Mouse (Mus musculus): ENCODE measurements at regions not wholly inside any gene's neighbourhood (a gene's known extent, or its start where the extent isn't known, plus 50 kb on each side); places are given as distances from the start of the nearest gene placed in this dataset.

DNA sequence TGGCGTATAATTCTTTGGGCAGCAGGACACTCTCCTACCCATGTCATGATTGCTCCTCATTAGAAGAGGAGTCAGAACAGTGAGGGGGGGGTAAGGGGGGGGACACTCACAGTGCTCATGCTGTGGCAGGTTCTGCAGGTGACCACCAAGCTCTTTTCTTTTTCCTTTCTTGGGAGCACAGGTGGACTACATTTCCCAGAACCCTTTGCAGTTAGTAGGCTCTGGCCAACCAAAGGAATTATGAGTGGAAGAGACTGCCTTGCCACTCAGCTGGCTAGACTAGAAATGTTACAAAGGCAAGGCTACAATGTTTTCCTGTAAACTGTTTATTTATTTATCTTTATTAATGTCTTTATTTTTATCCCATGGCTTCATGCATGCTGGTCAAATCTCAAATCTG, 53.6 kb upstream of the Ifnlr1 start:
- ATAC-seq (ENCODE audit: insufficient read depth, low FRiP score), result no peak
- H3K27ac ChIP-seq (ENCODE audit: low read length), result no peak overlapping the region
- H3K4me3 ChIP-seq (replicated peaks; ENCODE audit: low read length), result no peak overlapping the region
- WGBS, result 94% methylated on average over 1 of the region's 1 CpGs
- no peak overlapping the region for H3K4me2 ChIP-seq (ENCODE audit: low read depth, low read length)
- no peaks in the 10 kb centered on the region for H3K36me3 ChIP-seq (ENCODE audit: control insufficient read depth, insufficient read depth, low read length)
- H3K27me3 ChIP-seq (ENCODE audit: control insufficient read depth, insufficient read depth, low read length), result no peaks in the 10 kb centered on the region
- no peak overlapping the region for H3K9ac ChIP-seq (ENCODE audit: low read length)
- H3K4me1 ChIP-seq (ENCODE audit: control insufficient read depth, insufficient read depth, low read length), result no peaks in the 10 kb centered on the region
- H3K9me3 ChIP-seq (replicated peaks; ENCODE audit: control insufficient read depth, low read length), result no peaks in the 10 kb centered on the region

DNA sequence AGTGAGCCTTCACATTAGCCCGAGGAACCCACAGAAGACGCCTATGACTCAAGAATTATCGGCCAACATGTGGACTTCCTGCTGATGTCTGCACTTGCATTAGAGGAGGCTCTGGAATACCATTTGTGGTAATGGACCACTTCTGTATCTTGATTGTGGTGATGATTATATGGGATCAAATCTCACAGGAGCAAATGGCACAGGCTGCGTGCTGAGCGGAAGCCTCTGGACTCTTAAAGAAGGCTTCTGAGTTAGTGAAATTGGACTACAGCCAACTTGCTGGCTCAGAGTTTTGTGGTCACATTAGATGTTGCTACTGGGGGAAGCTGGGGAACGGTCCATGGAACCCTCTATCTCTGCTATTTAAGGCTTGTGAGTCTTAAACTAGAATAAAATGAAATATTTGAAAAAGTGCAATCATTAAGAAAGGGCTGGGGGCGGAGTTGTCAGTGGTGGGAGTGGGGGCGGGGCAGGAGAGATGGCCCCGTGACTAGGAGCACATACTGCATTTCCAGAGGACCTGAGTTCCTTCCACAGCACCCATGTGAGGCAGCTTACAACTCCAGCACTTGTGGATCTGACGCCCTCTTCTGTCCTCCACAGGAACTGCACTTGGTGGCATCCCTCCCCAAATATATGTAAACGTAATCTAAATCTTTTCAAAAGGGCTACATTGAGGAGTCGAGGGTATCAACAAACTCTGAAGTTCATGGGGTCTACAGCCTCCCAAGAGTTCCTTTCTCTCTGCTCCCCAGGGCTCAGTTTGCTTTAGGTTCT, 56.1 kb upstream of the Ifnlr1 start:
- no peaks in the 10 kb centered on the region for H3K27me3 ChIP-seq (ENCODE audit: control insufficient read depth, insufficient read depth, low read length)
- no peak overlapping the region for H3K4me3 ChIP-seq (replicated peaks; ENCODE audit: low read length)
- ATAC-seq (ENCODE audit: insufficient read depth, low FRiP score), result no peak
- H3K9me3 ChIP-seq (replicated peaks; ENCODE audit: control insufficient read depth, low read length), result no peaks in the 10 kb centered on the region
- H3K36me3 ChIP-seq (ENCODE audit: control insufficient read depth, insufficient read depth, low read length), result no peaks in the 10 kb centered on the region
- no peak overlapping the region for H3K4me2 ChIP-seq (ENCODE audit: low read depth, low read length)
- H3K9ac ChIP-seq (ENCODE audit: low read length), result no peak overlapping the region
- WGBS, result 82% methylated on average over 12 of the region's 12 CpGs
- no peak overlapping the region for H3K27ac ChIP-seq (ENCODE audit: low read length)
- no peaks in the 10 kb centered on the region for H3K4me1 ChIP-seq (ENCODE audit: control insufficient read depth, insufficient read depth, low read length)

DNA sequence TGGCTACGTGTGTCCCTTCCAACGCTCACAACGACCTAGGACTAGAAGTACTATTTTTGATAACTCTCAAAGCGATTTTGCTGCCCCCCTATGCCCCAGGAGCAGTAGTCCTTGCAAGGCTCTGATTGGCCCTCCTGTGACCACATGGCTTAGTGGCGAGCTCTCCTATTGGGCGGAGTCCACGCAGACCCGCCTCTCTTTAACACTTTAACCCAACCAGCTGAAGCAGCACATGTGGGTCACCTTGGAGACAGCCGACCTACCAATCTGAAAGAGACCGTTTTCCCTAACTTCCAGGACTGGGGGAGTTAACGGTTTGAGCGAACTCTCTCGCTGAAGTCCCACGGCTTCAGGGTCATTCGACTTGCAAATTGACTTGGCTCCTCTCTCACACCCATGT, 53.0 kb upstream of the Grhl3 start:
- H3K27ac ChIP-seq (ENCODE audit: low read length), result no peak overlapping the region
- H3K9ac ChIP-seq (ENCODE audit: low read length), result no peak overlapping the region
- H3K27me3 ChIP-seq (ENCODE audit: control insufficient read depth, insufficient read depth, low read length), result no peaks in the 10 kb centered on the region
- no peak overlapping the region for H3K4me2 ChIP-seq (ENCODE audit: low read depth, low read length)
- no peaks in the 10 kb centered on the region for H3K9me3 ChIP-seq (replicated peaks; ENCODE audit: control insufficient read depth, low read length)
- WGBS, result 90% methylated on average over 15 of the region's 15 CpGs
- ATAC-seq (ENCODE audit: insufficient read depth, low FRiP score), result no peak
- H3K4me1 ChIP-seq (ENCODE audit: control insufficient read depth, insufficient read depth, low read length), result peaks cover 6% of the 10 kb centered on the region; the same call in 1 of the 2 replicates
- H3K4me3 ChIP-seq (replicated peaks; ENCODE audit: low read length), result no peak overlapping the region
- H3K36me3 ChIP-seq (ENCODE audit: control insufficient read depth, insufficient read depth, low read length), result no peaks in the 10 kb centered on the region

DNA sequence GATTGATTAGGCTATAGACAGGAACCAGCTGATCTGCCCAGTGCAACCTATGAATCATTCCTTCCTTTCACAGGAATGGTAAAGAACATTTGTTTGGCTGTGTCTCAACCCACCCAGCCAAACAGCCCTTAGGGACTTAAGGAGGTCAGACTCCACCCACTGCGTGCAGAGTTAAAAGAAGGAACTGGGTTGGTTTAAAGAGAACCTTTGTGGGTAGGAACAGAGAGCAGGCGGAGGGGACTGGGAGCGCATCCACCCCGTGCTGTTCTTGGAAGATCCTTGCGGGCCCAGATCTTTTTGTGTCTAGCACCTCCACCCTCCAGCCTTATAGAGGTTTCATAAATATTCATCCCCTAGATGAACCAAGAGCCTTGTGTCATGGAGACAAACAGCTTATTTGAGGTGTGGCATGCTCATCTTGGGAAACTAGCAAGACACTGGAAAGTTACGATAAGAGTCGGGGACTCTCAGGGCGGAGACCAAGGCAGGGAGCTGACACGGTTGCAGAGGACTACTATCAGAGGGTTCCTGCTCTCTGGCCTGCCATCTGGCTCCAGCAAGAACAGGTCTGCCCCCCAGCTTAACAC, 49.8 kb upstream of the Grhl3 start:
- Histone ChIP-seq H3K4me2 (ENCODE audit: low read depth, low read length) (no peak overlapping the region), H3K9ac (ENCODE audit: low read length) (no peak overlapping the region), H3K27ac (ENCODE audit: low read length) (peak overlapping the region; percentile 64), H3K36me3 (ENCODE audit: control insufficient read depth, insufficient read depth, low read length) (no peaks in the 10 kb centered on the region), H3K4me3 (replicated peaks; ENCODE audit: low read length) (no peak overlapping the region), H3K27me3 (ENCODE audit: control insufficient read depth, insufficient read depth, low read length) (no peaks in the 10 kb centered on the region), H3K4me1 (ENCODE audit: control insufficient read depth, insufficient read depth, low read length) (peaks cover 6% of the 10 kb centered on the region; the same call in 1 of the 2 replicates), H3K9me3 (replicated peaks; ENCODE audit: control insufficient read depth, low read length) (no peaks in the 10 kb centered on the region)
- ATAC-seq (ENCODE audit: insufficient read depth, low FRiP score), result peak; percentile 66; the same call in 1 of the 2 replicates
- 68% methylated on average over 9 of the region's 9 CpGs for WGBS
